Mouse (Mus musculus) kidney, embryonic 16.5 days (tissue): ENCODE data around the gene Krba1. TPM values are rescaled to one million over a fixed set of nuclear protein-coding genes. Genes with fewer than 3 reads are reported as not detected.
A peak's percentile ranks its signal among the peaks of the same experiment; 100 is the strongest.

ENCODE experiments used
- ATAC-seq: fragments of 200-750 bp; cut with Nextera tagmentation; 2 replicates; pipeline ENCODE4 v1.8.0; 2017; ENCODE audit warnings: moderate TSS enrichment; ENCODE audit not compliant: low FRiP score, low TSS enrichment
- H3K27ac ChIP-seq: fragments of 300-500 bp; sonication (generic); 2 replicates; pipeline ENCODE4 v1.5.1; 2014; ENCODE audit warnings: low read length
- H3K27me3 ChIP-seq: fragments of 300-500 bp; sonication (generic); 2 replicates; pipeline ENCODE4 v1.6.1; 2014; ENCODE audit warnings: low read length, control low read depth, mixed read lengths; ENCODE audit not compliant: insufficient read depth
- H3K36me3 ChIP-seq: fragments of 300-500 bp; sonication (generic); 2 replicates; pipeline ENCODE4 v1.6.1; 2014; ENCODE audit warnings: low read length, control low read depth, mixed read lengths; ENCODE audit not compliant: insufficient read depth
- H3K4me1 ChIP-seq: fragments of 300-500 bp; sonication (generic); 2 replicates; pipeline ENCODE4 v1.6.1; 2014; ENCODE audit warnings: low read length, control low read depth, mixed read lengths; ENCODE audit not compliant: insufficient read depth
- H3K4me2 ChIP-seq: fragments of 300-500 bp; sonication (generic); replicated peaks from 2 replicates; pipeline ENCODE4 v1.6.1; 2014; ENCODE audit warnings: low read depth, low read length
- H3K4me3 ChIP-seq: fragments of 300-500 bp; sonication (generic); 2 replicates; pipeline ENCODE4 v1.5.1; 2014; ENCODE audit warnings: mild to moderate bottlenecking, low read length
- H3K9ac ChIP-seq: fragments of 300-500 bp; sonication (generic); replicated peaks from 2 replicates; pipeline ENCODE4 v1.6.1; 2014; ENCODE audit warnings: low read length
- H3K9me3 ChIP-seq: fragments of 300-500 bp; sonication (generic); 2 replicates; pipeline ENCODE4 v1.6.1; 2016; ENCODE audit warnings: low read length, control low read depth
- WGBS: fragments of 180-500 bp; shearing (Covaris S2); extraction: QIAGEN DNeasy Blood & Tissue Kit; methylation state at CpG from one replicate; pipeline ENCODE4 v1.1.7; 2014; 5-methylcytosine and 5-hydroxymethylcytosine counted together
- polyA plus RNA-seq: library from polyadenylated mRNA; unstranded; fragments of >200 nt; fragmentation: Nextera tagmentation; extraction: Ambion mirVana; gene quantifications from 2 replicates; pipeline ENCODE4 v1.2.1, GENCODE M21; 2015

Krba1 gene
- polyA plus RNA-seq, 1 experiment from 2014 or later: 22.7 TPM

DNA sequence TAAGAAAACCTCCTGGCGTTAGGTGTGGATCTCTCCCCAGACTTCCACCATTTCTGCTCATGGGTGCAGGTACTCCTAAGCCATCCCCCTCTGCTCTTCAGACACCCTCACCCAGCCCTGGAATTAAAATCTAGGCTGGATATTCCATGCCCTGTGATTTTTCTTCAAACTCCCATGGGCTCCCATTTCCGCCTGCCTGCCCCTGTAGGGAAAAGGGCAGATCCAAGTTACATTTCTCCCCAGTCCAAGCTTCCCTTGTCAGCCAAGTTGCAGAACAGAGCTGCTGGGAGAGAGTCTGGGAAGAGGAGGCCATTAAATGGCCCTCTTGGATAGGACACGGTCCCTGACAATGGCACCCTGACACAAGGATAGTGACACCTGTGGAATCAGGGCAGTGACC is 50.9 kb downstream of the Krba1 start:
- Histone ChIP-seq H3K4me2 (peak overlapping the region; percentile 81), H3K4me3 (peak overlapping the region; percentile 81), H3K27me3 (no peaks in the 10 kb centered on the region), H3K9ac (peak overlapping the region; percentile 95), H3K36me3 (peaks cover 14% of the 10 kb centered on the region), H3K4me1 (peaks cover 36% of the 10 kb centered on the region), H3K27ac (peak overlapping the region; percentile 97), H3K9me3 (no peaks in the 10 kb centered on the region)
- 28% methylated on average over 3 of the region's 3 CpGs for WGBS
- ATAC-seq: no peak

DNA sequence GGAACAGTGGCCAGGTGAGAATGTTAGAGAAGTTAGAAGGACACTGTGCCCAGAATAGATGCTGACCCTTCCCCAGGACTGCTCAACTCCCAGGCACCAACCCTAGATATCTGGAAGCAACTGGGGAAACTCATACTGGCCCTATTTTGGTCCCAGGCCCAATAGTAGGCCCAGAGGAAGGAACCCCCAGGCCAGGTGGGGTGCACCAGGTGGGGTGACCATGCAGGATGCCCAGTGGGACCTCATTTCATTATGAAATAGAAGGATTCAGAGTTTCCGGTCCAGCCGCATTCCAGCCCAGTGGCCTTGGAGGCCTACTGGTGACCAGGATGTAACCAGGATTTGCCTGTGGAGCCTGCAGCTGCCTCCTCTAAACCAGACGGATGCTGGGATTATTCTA is 51.5 kb downstream of the Krba1 start:
- ATAC-seq: no peak
- Histone ChIP-seq H3K4me1 (peaks cover 30% of the 10 kb centered on the region), H3K4me2 (no peak overlapping the region), H3K9ac (no peak overlapping the region), H3K27me3 (no peaks in the 10 kb centered on the region), H3K27ac (peak overlapping the region; percentile 97), H3K9me3 (no peaks in the 10 kb centered on the region), H3K36me3 (peaks cover 8% of the 10 kb centered on the region), H3K4me3 (no peak overlapping the region)
- 77% methylated on average over 3 of the region's 3 CpGs for WGBS

DNA sequence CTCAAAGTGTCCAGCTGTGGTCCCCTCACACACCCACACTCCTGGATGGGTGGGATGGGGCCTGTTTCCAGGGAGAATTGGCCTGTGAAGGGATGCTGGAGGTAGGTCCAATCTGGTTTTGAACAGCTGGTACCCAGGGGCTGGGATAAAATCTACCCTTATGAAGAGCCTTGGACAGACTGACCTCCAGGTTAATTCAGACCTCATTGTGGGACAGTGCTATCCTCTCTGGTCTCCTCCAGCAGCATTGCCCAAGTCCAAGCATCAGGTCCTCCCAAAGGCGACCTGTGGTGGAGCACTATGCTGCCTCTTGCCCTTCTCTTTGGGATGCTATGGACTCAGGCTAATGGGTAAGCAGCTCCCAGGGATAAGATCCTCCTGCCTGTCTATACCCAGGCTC is 52.5 kb downstream of the Krba1 start, which contains the start of gene Sspo:
Gene Sspo, plus strand, starts transcription at position 301 of the 400 bp plus-strand sequence.
- peak within 1 kb of the TSS; percentile 97; the same call in 1 of the 2 replicates for H3K27ac ChIP-seq
- 65% methylated on average over 1 of the region's 1 CpGs for WGBS
- H3K9ac ChIP-seq: no peak within 1 kb of the TSS
- no peaks in the 10 kb centered on the region for H3K27me3 ChIP-seq
- no peaks in the 10 kb centered on the region for H3K9me3 ChIP-seq
- peaks cover 26% of the 10 kb centered on the region for H3K4me1 ChIP-seq
- no peak for ATAC-seq
- no peak within 1 kb of the TSS for H3K4me2 ChIP-seq
- H3K4me3 ChIP-seq: no peak within 1 kb of the TSS
- no peaks in the 10 kb centered on the region for H3K36me3 ChIP-seq

DNA sequence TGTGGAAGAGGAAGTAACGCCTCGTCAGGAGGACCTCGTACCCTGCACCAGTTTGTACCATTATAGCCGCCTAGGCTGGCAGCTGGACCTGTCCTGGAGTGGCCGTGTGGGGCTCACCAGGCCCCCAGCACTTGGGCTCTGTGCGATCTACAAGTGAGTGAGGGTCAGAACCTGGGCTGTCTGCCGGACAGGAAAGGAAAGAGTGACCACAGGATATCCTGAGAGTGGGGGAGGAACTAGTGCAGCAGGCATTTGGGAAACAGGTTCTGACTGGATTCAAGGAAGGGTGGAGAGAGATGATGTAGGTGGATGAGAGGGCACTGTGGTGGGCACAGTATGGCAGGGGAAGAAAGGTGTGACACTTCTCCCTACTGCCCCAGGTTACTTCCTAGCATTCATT is 53.1 kb downstream of the Krba1 start:
- Histone ChIP-seq H3K27me3 (no peaks in the 10 kb centered on the region), H3K27ac (no peak overlapping the region), H3K9ac (no peak overlapping the region), H3K4me3 (no peak overlapping the region), H3K9me3 (no peaks in the 10 kb centered on the region), H3K4me2 (no peak overlapping the region), H3K36me3 (no peaks in the 10 kb centered on the region), H3K4me1 (peaks cover 20% of the 10 kb centered on the region)
- WGBS: 61% methylated on average over 7 of the region's 7 CpGs
- no peak for ATAC-seq

DNA sequence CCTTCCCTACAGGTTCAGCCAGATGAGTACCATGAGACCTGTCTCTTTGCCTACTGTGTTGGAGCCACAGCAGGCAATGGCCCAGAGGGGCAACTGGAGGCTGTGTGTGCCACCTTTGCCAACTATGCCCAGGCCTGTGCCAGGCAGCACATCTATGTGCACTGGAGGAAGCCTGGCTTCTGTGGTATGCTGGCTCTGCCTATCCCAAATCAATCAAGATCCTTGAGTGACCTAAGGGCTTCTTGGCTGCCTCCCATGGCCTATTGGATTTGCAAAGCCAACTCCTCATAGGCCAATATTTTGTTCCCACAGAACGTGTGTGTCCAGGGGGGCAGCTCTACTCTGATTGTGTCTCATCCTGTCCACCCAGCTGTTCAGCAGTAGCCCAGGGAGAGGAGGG is 56.8 kb downstream of the Krba1 start:
- Histone ChIP-seq H3K4me3 (no peak overlapping the region), H3K4me2 (no peak overlapping the region), H3K4me1 (peaks cover 6% of the 10 kb centered on the region; the same call in 1 of the 2 replicates), H3K36me3 (no peaks in the 10 kb centered on the region), H3K9me3 (no peaks in the 10 kb centered on the region), H3K27me3 (no peaks in the 10 kb centered on the region), H3K27ac (no peak overlapping the region), H3K9ac (no peak overlapping the region)
- 80% methylated on average over 1 of the region's 1 CpGs for WGBS
- no peak for ATAC-seq

DNA sequence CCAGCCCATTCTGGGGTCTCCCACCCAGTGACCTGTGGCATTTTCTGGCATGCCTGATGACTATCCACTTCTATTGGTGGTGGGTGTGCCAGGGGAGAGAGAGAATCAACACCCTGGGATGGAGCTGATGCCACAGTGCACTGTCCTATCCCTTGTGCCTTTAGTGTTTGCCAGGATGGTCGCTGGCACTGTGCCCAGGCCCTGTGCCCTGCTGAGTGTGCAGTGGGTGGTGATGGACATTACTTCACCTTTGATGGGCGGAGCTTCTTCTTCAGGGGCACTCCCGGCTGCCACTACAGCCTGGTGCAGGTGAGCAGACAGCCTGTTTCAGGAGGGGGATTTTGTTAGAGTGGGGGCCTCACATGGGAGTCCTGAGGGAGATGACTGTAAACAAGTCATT is 57.4 kb downstream of the Krba1 start:
- Histone ChIP-seq H3K27me3 (no peaks in the 10 kb centered on the region), H3K9me3 (no peaks in the 10 kb centered on the region), H3K4me1 (0 out of 2 replicates have a peak, but pooled peaks cover 3% of the 10 kb centered on the region), H3K36me3 (no peaks in the 10 kb centered on the region), H3K27ac (no peak overlapping the region), H3K4me2 (no peak overlapping the region), H3K4me3 (no peak overlapping the region), H3K9ac (no peak overlapping the region)
- WGBS: 72% methylated on average over 3 of the region's 3 CpGs
- no peak for ATAC-seq

DNA sequence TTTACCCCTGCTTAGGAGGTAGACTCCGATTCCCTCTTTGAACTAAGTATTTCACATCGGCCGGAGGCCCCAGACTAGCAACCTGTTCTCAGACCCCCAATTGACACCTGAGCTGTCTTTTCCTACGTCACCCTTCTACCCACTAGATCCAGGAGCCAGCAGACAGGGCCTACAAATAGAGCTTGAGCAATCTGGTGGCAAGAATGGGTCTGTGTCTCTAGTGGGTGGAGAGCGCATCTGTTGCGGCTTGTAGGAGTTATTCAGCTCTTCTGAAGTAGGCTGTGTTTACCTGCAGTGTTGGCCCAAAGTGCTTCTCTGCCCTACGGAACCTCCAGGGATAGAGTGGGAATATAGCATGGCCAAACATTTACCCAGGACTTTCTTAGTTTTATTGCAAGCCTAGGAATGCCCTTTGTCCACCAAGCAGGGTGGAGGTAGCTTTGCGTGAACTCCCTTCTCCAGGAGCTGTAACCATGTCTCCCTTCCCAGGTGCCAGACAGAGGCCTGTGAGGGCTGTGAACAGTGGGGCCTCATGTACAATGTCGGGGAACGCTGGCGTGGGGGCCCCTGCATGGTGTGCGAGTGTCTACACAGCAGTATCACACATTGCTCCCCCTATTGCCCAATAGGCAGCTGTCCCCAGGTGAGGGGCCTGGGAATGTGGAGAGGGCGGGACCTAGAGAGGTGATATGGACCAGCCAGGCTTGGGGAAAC is 69.7 kb downstream of the Krba1 start:
- Histone ChIP-seq H3K4me3 (no peak overlapping the region), H3K9ac (no peak overlapping the region), H3K36me3 (no peaks in the 10 kb centered on the region), H3K4me1 (no peaks in the 10 kb centered on the region), H3K9me3 (no peaks in the 10 kb centered on the region), H3K27ac (no peak overlapping the region), H3K27me3 (no peaks in the 10 kb centered on the region), H3K4me2 (no peak overlapping the region)
- WGBS: 90% methylated on average over 13 of the region's 13 CpGs
- 0 out of 2 replicates have a peak, but pooled peaks have one; percentile 17 for ATAC-seq

DNA sequence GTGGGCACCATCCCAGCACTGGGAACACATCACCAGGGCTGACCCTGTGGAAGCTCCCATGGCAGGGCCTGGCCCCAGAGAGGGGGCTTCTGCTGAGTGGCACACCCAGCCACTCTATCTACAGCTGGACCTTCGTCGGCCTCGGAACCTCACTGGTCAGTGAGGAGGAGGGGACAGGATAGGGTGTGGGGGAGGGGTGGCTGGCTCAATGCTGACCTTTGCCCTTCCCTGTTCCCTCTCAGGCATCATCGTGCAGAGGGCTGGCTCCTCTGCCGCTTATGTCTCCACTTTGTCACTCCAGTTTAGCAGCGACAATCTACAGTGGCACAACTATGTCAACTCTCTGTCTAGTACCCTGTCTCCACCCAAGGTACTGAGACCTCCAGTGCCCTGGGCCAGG is 71.3 kb downstream of the Krba1 start:
- Histone ChIP-seq H3K36me3 (no peaks in the 10 kb centered on the region), H3K4me1 (no peaks in the 10 kb centered on the region), H3K27ac (no peak overlapping the region), H3K9me3 (no peaks in the 10 kb centered on the region), H3K9ac (no peak overlapping the region), H3K4me3 (no peak overlapping the region), H3K27me3 (no peaks in the 10 kb centered on the region), H3K4me2 (no peak overlapping the region)
- peak; percentile 22; the same call in 1 of the 2 replicates for ATAC-seq
- 28% methylated on average over 6 of the region's 6 CpGs for WGBS

DNA sequence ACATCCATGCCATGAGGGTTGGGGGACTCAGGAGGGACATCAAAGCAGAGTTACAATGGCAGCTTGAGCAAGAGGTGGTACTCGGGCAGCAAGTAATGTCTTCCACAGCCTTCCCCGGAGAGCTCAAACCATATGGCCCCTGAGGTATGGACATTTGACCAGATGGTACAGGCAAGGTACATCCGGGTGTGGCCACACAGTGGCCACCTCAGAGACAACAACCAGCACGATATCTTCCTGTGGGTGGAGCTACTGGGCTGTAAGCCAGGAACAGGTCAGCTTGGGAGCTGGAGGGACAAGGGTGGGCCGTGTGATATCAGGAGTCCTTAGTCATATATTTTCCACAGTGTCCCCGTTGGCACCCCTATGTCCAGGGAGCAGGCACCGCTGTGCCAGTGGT is 72.1 kb downstream of the Krba1 start:
- Histone ChIP-seq H3K4me2 (no peak overlapping the region), H3K4me3 (no peak overlapping the region), H3K27ac (no peak overlapping the region), H3K9ac (no peak overlapping the region), H3K9me3 (no peaks in the 10 kb centered on the region), H3K27me3 (no peaks in the 10 kb centered on the region), H3K4me1 (no peaks in the 10 kb centered on the region), H3K36me3 (no peaks in the 10 kb centered on the region)
- no peak for ATAC-seq
- WGBS: 65% methylated on average over 7 of the region's 7 CpGs
